Mouse (Mus musculus) layer of hippocampus, adult 9-10 months (tissue): ENCODE results near the gene Armh1.
"Not testable (repeated sequence)": the region's sequence is repeated elsewhere in the genome, so short reads cannot be mapped to it uniquely, and the experiment has no call there.

Source experiments
- DNase-seq: peaks from one replicate; pipeline ENCODE4 v3.0.0; 2022; ENCODE audit warnings: low spot score

Gene Armh1

GRCm38 (mm10) chr4:117221836-117222235, 30.1 kb downstream of the Armh1 start:
- DNase-seq: no peak

- no peak for DNase-seq
Measured at GRCm38 (mm10) chr4:117220741-117221515, 31.0 kb downstream of the Armh1 start.

- peak; percentile 63 for DNase-seq
Measured at GRCm38 (mm10) chr4:117218517-117219219, 33.3 kb downstream of the Armh1 start.

- DNase-seq: no peak
Measured at GRCm38 (mm10) chr4:117217029-117217428, 34.9 kb downstream of the Armh1 start.

GRCm38 (mm10) chr4:117214250-117214649, 37.7 kb downstream of the Armh1 start:
- DNase-seq: no peak

- DNase-seq: no peak
Measured at GRCm38 (mm10) chr4:117210147-117211074, 41.5 kb downstream of the Armh1 start.

GRCm38 (mm10) chr4:117209592-117209991, 42.3 kb downstream of the Armh1 start:
- no peak for DNase-seq

- no peak for DNase-seq
Measured at GRCm38 (mm10) chr4:117202992-117203354, 49.0 kb downstream of the Armh1 start.

GRCm38 (mm10) chr4:117202046-117202991, 49.6 kb downstream of the Armh1 start:
- no peak for DNase-seq

GRCm38 (mm10) chr4:117191804-117192203, 60.1 kb downstream of the Armh1 start:
- no peak for DNase-seq

- DNase-seq: no peak
Measured at GRCm38 (mm10) chr4:117190660-117191059, 61.3 kb downstream of the Armh1 start.

- peak; percentile 50 for DNase-seq
Measured at GRCm38 (mm10) chr4:117189856-117190543, 61.9 kb downstream of the Armh1 start.

GRCm38 (mm10) chr4:117189382-117189855, 62.5 kb downstream of the Armh1 start:
- DNase-seq: peak; percentile 88

GRCm38 (mm10) chr4:117188969-117189368, 63.0 kb downstream of the Armh1 start:
- DNase-seq: no peak

GRCm38 (mm10) chr4:117182759-117183096, 69.2 kb downstream of the Armh1 start:
- not testable (repeated sequence) for DNase-seq

GRCm38 (mm10) chr4:117181863-117182758, 69.8 kb downstream of the Armh1 start, which contains the start of gene Kif2c:
Gene Kif2c (minus strand): TSS chr4:117182639.
- peak; percentile 73 for DNase-seq

- no peak for DNase-seq
Measured at GRCm38 (mm10) chr4:117169936-117170335, 82.0 kb downstream of the Armh1 start.
